In the genomic region with DNA sequence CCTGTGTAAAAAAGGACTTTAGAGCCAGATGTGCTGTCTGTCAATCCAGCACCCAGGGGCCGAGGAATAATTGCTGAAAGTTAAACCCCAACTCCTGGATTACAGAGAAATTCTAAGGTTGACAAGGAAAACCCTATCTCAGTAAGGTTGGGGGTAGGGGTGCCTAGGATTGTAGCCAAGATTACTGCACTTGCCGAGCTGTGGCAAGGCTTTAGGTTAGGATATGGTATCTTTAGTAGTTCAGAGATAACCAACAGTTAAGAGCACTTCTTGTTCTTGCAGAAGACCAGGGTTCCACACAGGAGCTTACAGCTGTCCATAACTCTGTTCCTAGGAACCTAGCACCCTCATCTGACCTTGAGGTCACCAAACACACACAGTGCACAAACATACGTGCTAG, we compare ENCODE assay signal across 11 mouse cellular contexts. TPM values are rescaled to one million over a fixed set of nuclear protein-coding genes. Genes with fewer than 3 reads are reported as not detected.
DNase-seq lines count a peak whose midpoint lies in the region; ATAC-seq and TF ChIP-seq lines count a peak whose summit lies in the region.
"Had no signal": no experiment of that assay in that cellular context is flagged by ENCODE, and none has a peak within 500 bp of the region (broad histone marks: within the 10 kb centered on the region; RNA-seq: fewer than 3 reads in every experiment).

No protein-coding gene starts in this region.

- dilution Hi-C loops in CH12.LX (cut with MboI; ENCODE audit: extremely low pct_ligation_motif_present, extremely low pct_unique_long_range_greater_than_20kb, low sequenced_read_pairs), result no loop called here

- no peak for TF ChIP-seq RAD21 in CH12.LX (IDR thresholded peaks at IDR 0.05; ENCODE audit: low read depth, low read length)

- WGBS in heart, postnatal 0 days, result 61% methylated on average over 3 of the region's 3 CpGs
- 65% methylated on average over 3 of the region's 3 CpGs for WGBS in embryonic facial prominence, embryonic 15.5 days
- WGBS in limb, embryonic 12.5 days, result 56% methylated on average over 3 of the region's 3 CpGs

- no peaks in the 10 kb centered on the region for H3K9me3 ChIP-seq in heart, postnatal 0 days (replicated peaks; ENCODE audit: control insufficient read depth, low read length)
- H3K9me3 ChIP-seq in CH12.LX (replicated peaks; ENCODE audit: low read length), result no peaks in the 10 kb centered on the region
- no peaks in the 10 kb centered on the region for H3K9me3 ChIP-seq in embryonic facial prominence, embryonic 15.5 days (replicated peaks)
- H3K9me3 ChIP-seq in limb, embryonic 12.5 days, result no peaks in the 10 kb centered on the region

- peaks cover 12% of the 10 kb centered on the region for H3K4me1 ChIP-seq in heart, postnatal 0 days (ENCODE audit: control insufficient read depth, insufficient read depth)
- H3K4me1 ChIP-seq in CH12.LX (ENCODE audit: control insufficient read depth in 1 of 2, insufficient read depth in 2 of 2), result peaks cover 6 to 15% of the 10 kb centered on the region in 2 experiments
- peaks cover 27% of the 10 kb centered on the region for H3K4me1 ChIP-seq in embryonic facial prominence, embryonic 15.5 days
- H3K4me1 ChIP-seq in limb, embryonic 12.5 days (replicated peaks), result peaks cover 36% of the 10 kb centered on the region

- TF ChIP-seq POLR2A in CH12.LX (IDR thresholded peaks at IDR 0.05; ENCODE audit: low read depth, low read length), result no peak

- H3K79me2 ChIP-seq in CH12.LX (replicated peaks; ENCODE audit: control insufficient read depth, extremely low read depth, insufficient read depth, poor library complexity, severe bottlenecking), result 0 out of 2 replicates have a peak, but pooled peaks cover 4% of the 10 kb centered on the region

- ATAC-seq in heart, postnatal 0 days (ENCODE audit: insufficient read depth, low read depth), result no peak
- no peak for ATAC-seq in embryonic facial prominence, embryonic 15.5 days (ENCODE audit: insufficient number of reproducible peaks, low FRiP score, low TSS enrichment, low read depth)
- ATAC-seq in limb, embryonic 12.5 days (ENCODE audit: insufficient number of reproducible peaks, insufficient read depth, low FRiP score, low TSS enrichment, low read depth), result no peak

- H3K36me3 ChIP-seq in heart, postnatal 0 days (replicated peaks; ENCODE audit: control insufficient read depth, insufficient read depth, low read length), result no peaks in the 10 kb centered on the region
- H3K36me3 ChIP-seq in CH12.LX (replicated peaks in 1 of 2; ENCODE audit: control insufficient read depth in 1 of 2, insufficient read depth in 1 of 2, low read length in 1 of 2), result peaks cover 0 to 8% of the 10 kb centered on the region in 2 experiments
- peaks cover 7% of the 10 kb centered on the region for H3K36me3 ChIP-seq in embryonic facial prominence, embryonic 15.5 days
- H3K36me3 ChIP-seq in limb, embryonic 12.5 days, result peaks cover 10% of the 10 kb centered on the region; the same call in 1 of the 2 replicates

- no peak overlapping the region for H3K27ac ChIP-seq in heart, postnatal 0 days (ENCODE audit: low read depth)
- no peak overlapping the region for H3K27ac ChIP-seq in CH12.LX (ENCODE audit: insufficient read depth, low read depth)
- H3K27ac ChIP-seq in embryonic facial prominence, embryonic 15.5 days (replicated peaks), result no peak overlapping the region
- H3K27ac ChIP-seq in limb, embryonic 12.5 days, result no peak overlapping the region

- peak overlapping the region; percentile 99 for H3K4me2 ChIP-seq in heart, postnatal 0 days (ENCODE audit: low read depth, low read length)
- peak overlapping the region; percentile 89 for H3K4me2 ChIP-seq in CH12.LX (ENCODE audit: insufficient read depth, low read depth, poor library complexity, severe bottlenecking)
- H3K4me2 ChIP-seq in embryonic facial prominence, embryonic 15.5 days (replicated peaks), result peak overlapping the region; percentile 52; the same call in 1 of the 2 replicates
- H3K4me2 ChIP-seq in limb, embryonic 12.5 days, result peak overlapping the region; percentile 65

- no peak overlapping the region for H3K4me3 ChIP-seq in heart, postnatal 0 days (ENCODE audit: low read depth, low read length)
- no peak overlapping the region for H3K4me3 ChIP-seq in CH12.LX (replicated peaks in 1 of 3; ENCODE audit: low read depth in 2 of 3, low read length in 2 of 3, poor library complexity in 1 of 3)
- H3K4me3 ChIP-seq in embryonic facial prominence, embryonic 15.5 days (replicated peaks), result peak overlapping the region; percentile 93
- peak overlapping the region; percentile 98 for H3K4me3 ChIP-seq in limb, embryonic 12.5 days (replicated peaks)

- no peak overlapping the region for H3K9ac ChIP-seq in heart, postnatal 0 days (replicated peaks; ENCODE audit: low read depth, low read length)
- no peak overlapping the region for H3K9ac ChIP-seq in CH12.LX (ENCODE audit: insufficient read depth, low read depth)
- H3K9ac ChIP-seq in embryonic facial prominence, embryonic 15.5 days, result no peak overlapping the region
- H3K9ac ChIP-seq in limb, embryonic 12.5 days (replicated peaks), result no peak overlapping the region

- in situ Hi-C loops in CH12.LX (cut with MboI; ENCODE audit: low pct_ligation_motif_present, low pct_unique_long_range_greater_than_20kb, low sequenced_read_pairs), result no loop called here

- TF ChIP-seq CTCF in heart, postnatal 0 days (IDR thresholded peaks at IDR 0.05; ENCODE audit: low read depth), result no peak
- TF ChIP-seq CTCF in CH12.LX (conservative IDR thresholded peaks at IDR 0.05 in 1 of 2, IDR thresholded peaks at IDR 0.05 in 1 of 2; ENCODE audit: low read depth in 2 of 2, low read length in 2 of 2), result no peak

- no peaks in the 10 kb centered on the region for H3K27me3 ChIP-seq in heart, postnatal 0 days (ENCODE audit: control insufficient read depth, insufficient read depth, low read length)
- H3K27me3 ChIP-seq in CH12.LX (replicated peaks), result peaks cover 15% of the 10 kb centered on the region
- no peaks in the 10 kb centered on the region for H3K27me3 ChIP-seq in embryonic facial prominence, embryonic 15.5 days
- H3K27me3 ChIP-seq in limb, embryonic 12.5 days, result no peaks in the 10 kb centered on the region

- TF ChIP-seq EP300 in heart, postnatal 0 days (IDR thresholded peaks at IDR 0.05; ENCODE audit: low read depth), result no peak
- no peak for TF ChIP-seq EP300 in CH12.LX (IDR thresholded peaks at IDR 0.05; ENCODE audit: low read length)

- DNase-seq in heart, postnatal 0 days (ENCODE audit: low spot score), result no peak
- DNase-seq in heart, adult 18-20 months, result no peak
- DNase-seq in CH12.LX (ENCODE audit: extremely low read depth), result no peak
- DNase-seq in layer of hippocampus, adult 11-12 months (ENCODE audit: low spot score), result no peak
- DNase-seq in adipocyte (ENCODE audit: low spot score), result no peak
- DNase-seq in gastrocnemius, postnatal 10 days, result no peak
- DNase-seq: adrenal gland, postnatal 14 days; kidney, adult 9 months had no signal

RNA-seq across cellular contexts. Expression of gene Phf13, which starts 1.6 kb away (rescaled TPM):
- 8.0 and 10.7 TPM in 2 replicates for total RNA-seq in heart, postnatal 0 days (2014; rRNA removed; ENCODE audit: low replicate concordance)
- polyA plus RNA-seq in heart, postnatal 0 days (2015; fragmentation: Nextera tagmentation; extraction: Ambion mirVana), result 8.4 and 9.3 TPM in 2 replicates
- total RNA-seq in heart, adult 18-20 months (2021), result 1 to 10 TPM; 5.4 to 5.9 TPM
- total RNA-seq in CH12.LX (2012; rRNA removed) (4.9 and 5.0 TPM in 2 replicates), CH12.LX (2014; rRNA removed) (1.9 and 2.1 TPM in 2 replicates)
- polyA plus RNA-seq in CH12.LX (2012; ENCODE audit: insufficient read length, low read depth), result 3.9 and 4.9 TPM in 2 replicates
- polyA plus RNA-seq in embryonic facial prominence, embryonic 15.5 days (2015; fragmentation: Nextera tagmentation; extraction: Ambion mirVana), result 34.6 and 35.1 TPM in 2 replicates
- polyA plus RNA-seq in limb, embryonic 12.5 days (2016; fragmentation: Nextera tagmentation; extraction: Ambion mirVana), result 41.8 and 43.6 TPM in 2 replicates
- 1 to 10 TPM; 6.5 to 9.5 TPM for total RNA-seq in gastrocnemius, postnatal 10 days (2021)

RNA-seq across cellular contexts. Expression of gene Thap3, which starts 8.9 kb away (rescaled TPM):
- 16.9 and 23.2 TPM in 2 replicates for total RNA-seq in heart, postnatal 0 days (2014; rRNA removed; ENCODE audit: low replicate concordance)
- 22.0 and 27.4 TPM in 2 replicates for polyA plus RNA-seq in heart, postnatal 0 days (2015; fragmentation: Nextera tagmentation; extraction: Ambion mirVana)
- 10 to 100 TPM; 10.5 to 14.9 TPM for total RNA-seq in heart, adult 18-20 months (2021)
- total RNA-seq in CH12.LX (2012; rRNA removed), result 20.0 and 27.6 TPM in 2 replicates
- 10.1 and 12.8 TPM in 2 replicates for total RNA-seq in CH12.LX (2014; rRNA removed)
- polyA plus RNA-seq in CH12.LX (2012; ENCODE audit: insufficient read length, low read depth), result 11.0 and 11.7 TPM in 2 replicates
- polyA plus RNA-seq in embryonic facial prominence, embryonic 15.5 days (2015; fragmentation: Nextera tagmentation; extraction: Ambion mirVana), result 53.8 and 60.4 TPM in 2 replicates
- polyA plus RNA-seq in limb, embryonic 12.5 days (2016; fragmentation: Nextera tagmentation; extraction: Ambion mirVana), result 45.5 and 46.7 TPM in 2 replicates
- total RNA-seq in gastrocnemius, postnatal 10 days (2021), result 10 to 100 TPM; 34.1 to 34.4 TPM

RNA-seq across cellular contexts. Expression of gene Klhl21, which starts 10.9 kb away (rescaled TPM):
- 56.5 and 70.4 TPM in 2 replicates for total RNA-seq in heart, postnatal 0 days (2014; rRNA removed; ENCODE audit: low replicate concordance)
- polyA plus RNA-seq in heart, postnatal 0 days (2015; fragmentation: Nextera tagmentation; extraction: Ambion mirVana), result 24.7 and 31.8 TPM in 2 replicates
- 10 to 100 TPM; 82.1 to 83.9 TPM for total RNA-seq in heart, adult 18-20 months (2021)
- total RNA-seq in CH12.LX (2012; rRNA removed) (7.1 and 9.5 TPM in 2 replicates), CH12.LX (2014; rRNA removed) (4.4 and 4.9 TPM in 2 replicates)
- 9.1 and 9.4 TPM in 2 replicates for polyA plus RNA-seq in CH12.LX (2012; ENCODE audit: insufficient read length, low read depth)
- polyA plus RNA-seq in embryonic facial prominence, embryonic 15.5 days (2015; fragmentation: Nextera tagmentation; extraction: Ambion mirVana), result 18.8 TPM in 2 replicates
- polyA plus RNA-seq in limb, embryonic 12.5 days (2016; fragmentation: Nextera tagmentation; extraction: Ambion mirVana), result 16.9 and 18.3 TPM in 2 replicates
- 10 to 100 TPM; 28.9 to 29.3 TPM for total RNA-seq in gastrocnemius, postnatal 10 days (2021)

RNA-seq across cellular contexts. Expression of gene Zbtb48, which starts 29.8 kb away (rescaled TPM):
- total RNA-seq in heart, postnatal 0 days (2014; rRNA removed; ENCODE audit: low replicate concordance), result 1.7 and 11.3 TPM in 2 replicates
- 6.5 and 9.0 TPM in 2 replicates for polyA plus RNA-seq in heart, postnatal 0 days (2015; fragmentation: Nextera tagmentation; extraction: Ambion mirVana)
- 1 to 10 TPM; 3.4 to 3.6 TPM for total RNA-seq in heart, adult 18-20 months (2021)
- 7.4 and 10.5 TPM in 2 replicates for total RNA-seq in CH12.LX (2012; rRNA removed)
- 8.6 and 10.5 TPM in 2 replicates for total RNA-seq in CH12.LX (2014; rRNA removed)
- polyA plus RNA-seq in CH12.LX (2012; ENCODE audit: insufficient read length, low read depth), result 13.6 and 14.0 TPM in 2 replicates
- polyA plus RNA-seq in embryonic facial prominence, embryonic 15.5 days (2015; fragmentation: Nextera tagmentation; extraction: Ambion mirVana), result 20.6 TPM in 2 replicates
- 25.6 and 30.5 TPM in 2 replicates for polyA plus RNA-seq in limb, embryonic 12.5 days (2016; fragmentation: Nextera tagmentation; extraction: Ambion mirVana)
- 1 to 10 TPM; 3.2 to 4.7 TPM for total RNA-seq in gastrocnemius, postnatal 10 days (2021)

RNA-seq across cellular contexts. Expression of gene Tas1r1, which starts 40.7 kb away (rescaled TPM):
- total RNA-seq in heart, postnatal 0 days (2014; rRNA removed; ENCODE audit: low replicate concordance), result not detected in 2 replicates
- polyA plus RNA-seq in heart, postnatal 0 days (2015; fragmentation: Nextera tagmentation; extraction: Ambion mirVana), result 0.07 and 0.08 TPM in 2 replicates
- total RNA-seq in heart, adult 18-20 months (2021), result under 1 TPM; 0.10 to 0.13 TPM
- 0.13 and 0.21 TPM in 2 replicates for total RNA-seq in CH12.LX (2012; rRNA removed)
- not detected in 2 replicates for total RNA-seq in CH12.LX (2014; rRNA removed)
- polyA plus RNA-seq in CH12.LX (2012; ENCODE audit: insufficient read length, low read depth), result not detected in 2 replicates
- polyA plus RNA-seq in embryonic facial prominence, embryonic 15.5 days (2015; fragmentation: Nextera tagmentation; extraction: Ambion mirVana), result 1.2 TPM in 2 replicates
- polyA plus RNA-seq in limb, embryonic 12.5 days (2016; fragmentation: Nextera tagmentation; extraction: Ambion mirVana), result 0.91 and 1.1 TPM in 2 replicates
- total RNA-seq in gastrocnemius, postnatal 10 days (2021), result 1 to 10 TPM; 1.1 to 1.3 TPM
- total RNA-seq: adrenal gland, postnatal 14 days had no signal
- polyA plus RNA-seq: macrophage had no signal

Comparison
In these comparisons a context has a peak if more than half of its experiments do, and no peak if none do; other contexts are left out.
1. H3K4me3 ChIP-seq: peak in embryonic facial prominence, embryonic 15.5 days (single experiment) and limb, embryonic 12.5 days (single experiment); none in heart, postnatal 0 days (single experiment) and CH12.LX (0 of 3).
2. Peak in every context shown above with its lines, with median percentiles within 50 percentile points of each other: H3K4me2 ChIP-seq.